Mouse (Mus musculus): ENCODE measurements around the gene Synrg.

Gene Synrg

DNA sequence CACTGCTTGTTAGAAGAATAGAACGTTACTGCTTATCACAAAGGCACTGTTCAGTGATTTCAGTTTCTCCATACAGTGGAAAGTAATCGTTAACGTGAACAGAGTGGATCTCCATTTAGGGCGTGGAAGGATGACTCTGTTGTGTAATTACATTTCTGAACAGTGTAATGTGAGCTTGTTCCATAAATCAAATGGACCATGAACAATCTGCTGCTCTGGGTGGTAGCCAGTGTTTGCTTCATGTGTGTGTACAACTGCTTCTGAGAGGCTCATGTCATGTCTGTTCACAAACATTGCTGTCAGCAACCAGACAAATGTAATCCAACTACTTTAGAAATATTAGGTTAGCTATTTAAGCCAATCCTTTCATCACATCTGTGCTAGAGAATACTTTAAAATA is 27.5 kb downstream of the Synrg start:
- DNase-seq: peak; percentile 52

- no peak for DNase-seq
Observed at GRCm38 (mm10) chr11:83993428-83993827, 29.2 kb downstream of the Synrg start.

DNA sequence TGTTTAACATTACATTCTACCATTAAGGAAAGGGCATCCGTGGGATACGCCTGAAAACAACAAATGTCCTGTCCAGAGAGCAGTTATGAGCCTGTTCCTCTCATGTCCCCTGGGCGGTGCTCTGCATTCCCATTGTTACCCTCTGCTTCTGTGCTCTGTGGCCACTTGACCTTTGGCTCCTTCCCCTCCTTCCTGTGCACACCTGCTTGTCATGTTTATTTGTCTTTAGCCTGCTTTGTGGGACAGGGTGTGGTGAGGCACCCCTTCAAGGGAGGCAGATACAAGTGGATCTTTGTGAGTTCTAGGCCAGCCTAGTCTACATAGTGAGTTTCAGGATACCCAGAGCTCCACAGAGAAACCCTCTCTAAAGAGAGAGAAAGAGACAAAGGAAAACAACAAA is 30.3 kb downstream of the Synrg start:
- no peak for DNase-seq

DNA sequence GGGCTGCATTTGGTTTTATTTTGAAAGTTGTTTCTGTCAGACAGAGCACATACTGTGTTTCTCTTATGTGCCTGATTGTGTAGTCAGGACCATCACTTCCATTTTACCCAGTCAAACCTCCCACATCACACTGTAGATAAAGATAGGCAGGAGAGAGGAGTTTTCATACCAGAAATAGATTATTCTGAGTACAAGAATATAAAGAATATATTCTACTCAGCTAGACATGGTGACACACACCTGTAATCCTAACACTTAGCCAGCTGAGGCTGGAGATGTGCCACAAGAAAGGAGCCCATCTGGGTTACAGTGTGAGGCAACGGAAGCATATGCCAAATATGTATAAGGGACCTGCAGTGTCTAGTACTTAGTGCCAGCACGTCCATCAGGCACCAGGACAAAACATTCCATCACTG is 31.3 kb downstream of the Synrg start:
- DNase-seq: no peak

DNA sequence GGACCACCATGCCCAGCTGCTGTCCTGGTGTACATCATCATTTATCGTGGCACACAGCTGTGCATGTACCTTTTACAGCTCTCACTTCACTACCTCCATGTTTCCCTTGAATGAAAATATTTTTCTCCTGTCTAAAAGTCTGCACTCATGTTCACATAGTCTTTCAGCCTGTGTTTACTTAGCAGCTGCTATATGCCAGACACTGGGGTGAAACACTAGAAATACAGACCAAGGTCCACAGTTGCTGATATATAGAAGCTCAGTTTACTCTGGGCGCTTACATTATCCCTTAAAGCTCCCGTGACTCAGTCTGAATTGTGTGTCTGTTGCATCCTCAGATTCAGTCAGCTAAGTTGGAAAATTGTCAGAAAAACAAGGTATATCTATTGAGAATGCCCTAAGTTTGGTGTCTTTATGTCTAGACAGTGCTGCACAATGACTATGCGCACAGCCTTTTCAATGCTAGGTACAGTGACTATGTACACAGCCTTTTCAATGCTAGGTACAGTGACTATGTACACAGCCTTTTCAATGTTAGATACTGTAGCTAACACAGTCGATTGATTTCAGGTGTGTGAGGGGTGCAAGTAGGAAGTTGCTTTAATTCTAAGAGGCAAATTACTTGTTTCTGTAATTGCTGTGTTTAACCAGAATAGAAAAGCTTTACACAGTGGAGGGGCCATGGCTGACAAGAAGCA is 33.1 kb downstream of the Synrg start:
- DNase-seq: no peak

DNA sequence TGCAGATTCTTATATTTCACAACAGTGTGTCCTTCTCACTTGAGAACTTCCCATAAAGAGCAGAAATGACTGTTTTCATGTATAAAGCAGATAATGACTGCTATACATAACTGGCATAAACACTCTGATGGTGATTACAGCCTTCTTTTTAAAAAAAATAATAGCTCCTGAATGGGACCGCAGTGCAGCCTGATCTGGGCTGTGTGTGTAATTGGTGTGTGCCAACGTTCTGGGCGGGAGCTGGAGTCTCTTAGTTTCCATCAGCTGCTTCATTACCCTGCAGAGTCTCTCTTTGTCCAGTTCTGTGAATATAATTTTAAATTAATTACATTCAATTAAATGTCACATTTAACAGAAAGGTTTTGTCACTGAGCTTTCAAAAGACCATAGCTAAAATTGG is 34.8 kb downstream of the Synrg start:
- no peak for DNase-seq

- DNase-seq: no peak
Observed at GRCm38 (mm10) chr11:83999411-83999915, 35.2 kb downstream of the Synrg start.

- DNase-seq: no peak
Observed at GRCm38 (mm10) chr11:84001257-84001656, 37.0 kb downstream of the Synrg start.

DNA sequence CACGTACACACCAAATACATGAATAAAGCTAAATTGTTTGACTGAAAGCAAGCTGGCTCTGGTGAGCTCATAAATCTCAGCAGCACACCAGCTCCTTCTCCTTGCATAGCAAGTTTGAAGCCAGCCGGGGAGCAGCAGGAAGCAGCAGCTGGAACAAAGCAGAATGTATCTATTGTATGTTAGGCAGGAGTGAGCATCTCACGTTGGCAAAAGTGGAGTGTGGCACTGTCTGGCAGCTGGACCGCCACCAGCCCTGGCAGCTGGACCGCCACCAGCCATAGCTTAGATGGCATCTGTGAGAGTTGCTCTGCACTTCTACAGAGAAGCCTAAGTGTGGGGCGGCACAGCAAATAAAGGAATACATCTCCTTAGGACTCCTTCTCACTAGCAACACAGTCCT is 39.8 kb downstream of the Synrg start:
- no peak for DNase-seq

- no peak for DNase-seq
Observed at GRCm38 (mm10) chr11:84009001-84009400, 44.8 kb downstream of the Synrg start.

DNA sequence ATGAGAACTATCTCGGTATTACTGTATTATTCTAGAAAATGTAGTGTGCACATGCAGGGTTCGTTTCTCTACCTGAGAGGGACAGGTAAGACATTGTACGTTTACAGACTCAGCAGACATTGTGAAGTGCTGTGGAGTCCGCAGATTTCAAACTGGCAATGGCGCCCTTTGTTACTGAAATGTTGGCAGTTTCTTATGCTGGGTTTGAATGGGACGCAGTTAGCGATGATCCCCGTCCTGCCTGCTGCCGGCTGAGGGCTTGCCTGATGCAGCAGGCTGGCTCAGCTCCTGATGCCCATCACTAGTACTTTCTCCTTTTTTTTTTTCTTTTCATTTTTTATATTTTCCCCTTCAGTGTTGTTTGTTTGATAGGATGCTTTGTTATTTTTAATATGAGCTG is 46.2 kb downstream of the Synrg start:
- no peak for DNase-seq

- no peak for DNase-seq
Observed at GRCm38 (mm10) chr11:84011050-84011449, 46.8 kb downstream of the Synrg start.

DNA sequence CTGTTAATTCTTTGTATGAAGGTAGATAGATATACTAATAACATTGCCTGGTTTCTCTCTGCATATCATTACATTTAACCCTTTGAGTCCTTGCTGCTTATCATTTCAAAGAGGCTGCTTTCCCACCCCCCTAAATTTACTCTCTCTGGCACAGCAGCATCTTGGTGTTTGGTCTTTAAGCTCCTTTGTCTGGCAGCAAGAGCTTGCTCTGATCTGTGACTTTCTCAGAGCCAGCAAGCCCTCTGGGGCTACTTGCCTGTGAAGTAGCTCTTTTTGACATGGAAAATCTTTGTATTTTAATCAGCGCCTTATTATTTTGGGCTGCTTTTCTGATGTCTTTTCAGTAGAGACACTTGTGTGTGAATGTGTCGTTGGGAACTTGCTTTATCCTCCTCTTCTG is 47.3 kb downstream of the Synrg start:
- DNase-seq: no peak

DNA sequence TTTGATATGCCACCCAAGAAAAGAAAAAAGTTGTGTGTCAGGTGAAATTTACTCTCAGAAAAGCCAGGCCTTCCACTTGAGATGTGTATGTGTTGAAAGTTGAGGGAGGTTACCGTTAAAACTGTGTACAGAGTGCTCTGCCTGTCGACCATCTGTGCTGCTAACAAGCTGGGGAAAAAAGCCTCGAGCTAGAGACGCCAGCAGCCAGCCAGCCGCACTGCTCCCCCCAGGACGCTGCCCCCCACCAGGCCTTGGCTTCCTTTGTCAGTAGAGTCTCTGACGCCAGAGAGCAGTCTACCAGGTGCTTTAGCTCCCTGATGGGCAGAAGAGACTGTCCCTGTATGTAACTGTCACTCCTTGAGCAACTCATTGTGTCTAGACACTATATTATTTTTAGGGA is 48.9 kb downstream of the Synrg start:
- DNase-seq: peak; percentile 62

GRCm38 (mm10) chr11:84016147-84016809 is 52.0 kb downstream of the Synrg start:
- no peak for DNase-seq

GRCm38 (mm10) chr11:84016810-84017508 is 52.7 kb downstream of the Synrg start:
- DNase-seq: no peak

DNA sequence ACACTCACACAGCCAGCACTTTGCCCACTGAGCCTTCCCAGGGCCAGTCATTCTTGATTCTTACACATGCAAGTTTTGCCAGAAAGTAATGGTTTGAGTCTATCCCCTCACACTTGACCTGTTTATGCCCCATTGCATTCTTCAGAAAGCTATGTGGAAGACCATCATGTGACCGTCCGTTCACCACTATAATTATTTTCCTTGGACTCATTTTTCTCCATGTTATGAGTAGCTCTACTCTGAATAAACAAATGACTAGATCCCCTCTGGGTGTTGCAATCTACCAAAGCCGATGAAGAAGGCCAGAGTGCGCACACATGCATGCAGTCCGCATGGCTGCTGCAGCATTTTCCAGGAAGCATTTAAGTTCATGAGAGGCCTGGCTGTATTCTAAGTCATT is 63.0 kb downstream of the Synrg start:
- DNase-seq: no peak

GRCm38 (mm10) chr11:84028271-84029028 is 64.2 kb downstream of the Synrg start:
- no peak for DNase-seq

DNA sequence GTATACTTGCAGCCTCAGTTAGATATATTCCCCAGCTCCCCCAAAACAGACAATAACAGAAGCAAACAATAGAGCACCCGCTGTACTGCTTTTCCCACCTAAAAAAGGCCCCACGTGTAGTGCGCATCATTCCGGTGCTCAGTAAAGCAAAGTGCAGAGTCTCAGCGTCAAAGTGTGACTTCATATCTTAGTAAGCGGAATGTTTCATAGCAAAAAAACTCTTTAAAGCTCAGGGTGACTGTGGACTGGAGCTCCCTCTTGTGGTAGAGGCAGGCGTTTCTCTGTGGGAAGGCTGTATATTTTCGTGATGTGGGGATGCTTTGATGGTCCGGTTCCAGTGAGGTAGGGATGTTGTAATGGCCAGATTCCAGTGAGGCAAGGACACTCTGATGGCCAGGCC is 67.7 kb downstream of the Synrg start:
- DNase-seq: no peak

- no peak for DNase-seq
Observed at GRCm38 (mm10) chr11:84032559-84032958, 68.3 kb downstream of the Synrg start.

GRCm38 (mm10) chr11:84033671-84034070 is 69.4 kb downstream of the Synrg start:
- DNase-seq: no peak

GRCm38 (mm10) chr11:84040621-84041020 is 76.4 kb downstream of the Synrg start:
- DNase-seq: no peak

Measured in cerebellum, adult 9-10 months (tissue).